In genomic region chr4:132274156-132274862, GRCm38 (mm10) we compare ENCODE assay signal across 7 mouse cellular contexts. TPM values are rescaled to one million over a fixed set of nuclear protein-coding genes. Genes with fewer than 3 reads are reported as not detected.
A peak's percentile ranks its signal among the peaks of the same experiment; 100 is the strongest.
DNase-seq lines count a peak whose midpoint lies in the region; ATAC-seq lines count a peak whose summit lies in the region.

Gene Taf12 (plus strand): TSS chr4:132274375.

- ATAC-seq in limb, embryonic 11.5 days (ENCODE audit: insufficient number of reproducible peaks, low FRiP score, low TSS enrichment, low read depth) = peak; percentile 74
- ATAC-seq in midbrain, embryonic 14.5 days (ENCODE audit: low FRiP score, low TSS enrichment) = peak; percentile 95

- H3K9ac ChIP-seq in limb, embryonic 11.5 days (ENCODE audit: low read length) = peak within 1 kb of the TSS; percentile 79
- peak within 1 kb of the TSS; percentile 69 for H3K9ac ChIP-seq in midbrain, embryonic 14.5 days (replicated peaks; ENCODE audit: low read length)

- H3K4me2 ChIP-seq in limb, embryonic 11.5 days (ENCODE audit: low read depth, severe bottlenecking) = peak within 1 kb of the TSS; percentile 74
- H3K4me2 ChIP-seq in midbrain, embryonic 14.5 days (ENCODE audit: low read length) = peak within 1 kb of the TSS; percentile 93

- DNase-seq in adrenal gland, postnatal 10 days = peak; percentile 94
- peak; percentile 97 for DNase-seq in embryonic facial prominence, embryonic 10.5 days (ENCODE audit: low spot score)
- DNase-seq in heart, adult 11 months = peak; percentile 100
- DNase-seq in kidney, adult 18-20 months = peak; percentile 92
- peak; percentile 97 for DNase-seq in limb, embryonic 11.5 days (ENCODE audit: low spot score)
- DNase-seq in midbrain, embryonic 14.5 days = peak; percentile 97
- peak; percentile 88 to 89 for DNase-seq in spleen, adult 18-20 months

- H3K9me3 ChIP-seq in embryonic facial prominence, embryonic 10.5 days = no peaks in the 10 kb centered on the region
- H3K9me3 ChIP-seq in limb, embryonic 11.5 days (ENCODE audit: control insufficient read depth, low read length) = no peaks in the 10 kb centered on the region
- no peaks in the 10 kb centered on the region for H3K9me3 ChIP-seq in midbrain, embryonic 14.5 days (ENCODE audit: control insufficient read depth, low read length)

- peak within 1 kb of the TSS; percentile 85 for H3K4me3 ChIP-seq in embryonic facial prominence, embryonic 10.5 days
- H3K4me3 ChIP-seq in limb, embryonic 11.5 days (ENCODE audit: low read depth, low read length) = peak within 1 kb of the TSS; percentile 72
- peak within 1 kb of the TSS; percentile 58 for H3K4me3 ChIP-seq in midbrain, embryonic 14.5 days (replicated peaks; ENCODE audit: low read depth, low read length)

- H3K27ac ChIP-seq in embryonic facial prominence, embryonic 10.5 days (replicated peaks) = peak within 1 kb of the TSS; percentile 88
- H3K27ac ChIP-seq in limb, embryonic 11.5 days (replicated peaks; ENCODE audit: low read depth, low read length) = peak within 1 kb of the TSS; percentile 43; the same call in 1 of the 2 replicates
- H3K27ac ChIP-seq in midbrain, embryonic 14.5 days (replicated peaks; ENCODE audit: low read depth, low read length) = peak within 1 kb of the TSS; percentile 88

- H3K36me3 ChIP-seq in embryonic facial prominence, embryonic 10.5 days (replicated peaks) = peaks cover 6% of the 10 kb centered on the region; the same call in 1 of the 2 replicates
- peaks cover 2% of the 10 kb centered on the region; the same call in 1 of the 2 replicates for H3K36me3 ChIP-seq in limb, embryonic 11.5 days (ENCODE audit: control insufficient read depth, insufficient read depth, low read length)
- H3K36me3 ChIP-seq in midbrain, embryonic 14.5 days (ENCODE audit: control insufficient read depth, insufficient read depth, low read length) = no peaks in the 10 kb centered on the region

- WGBS in embryonic facial prominence, embryonic 10.5 days = under 1% methylated on average over 48 of the region's 48 CpGs
- under 1% methylated on average over 48 of the region's 48 CpGs for WGBS in limb, embryonic 11.5 days
- WGBS in midbrain, embryonic 14.5 days = under 1% methylated on average over 48 of the region's 48 CpGs

- H3K27me3 ChIP-seq in embryonic facial prominence, embryonic 10.5 days (replicated peaks; ENCODE audit: low read depth, poor library complexity, severe bottlenecking) = no peaks in the 10 kb centered on the region
- H3K27me3 ChIP-seq in limb, embryonic 11.5 days (ENCODE audit: control insufficient read depth, insufficient read depth, low read length) = no peaks in the 10 kb centered on the region
- no peaks in the 10 kb centered on the region for H3K27me3 ChIP-seq in midbrain, embryonic 14.5 days (ENCODE audit: control insufficient read depth, insufficient read depth, low read length)

- peaks cover 28% of the 10 kb centered on the region for H3K4me1 ChIP-seq in embryonic facial prominence, embryonic 10.5 days
- H3K4me1 ChIP-seq in limb, embryonic 11.5 days (ENCODE audit: control insufficient read depth, insufficient read depth, low read length) = no peaks in the 10 kb centered on the region
- H3K4me1 ChIP-seq in midbrain, embryonic 14.5 days (ENCODE audit: control insufficient read depth, insufficient read depth, low read length) = peaks cover 14% of the 10 kb centered on the region

RNA-seq across cellular contexts. Expression of gene Taf12, which starts in this region (rescaled TPM):
- 10 to 100 TPM; 21.8 to 24.7 TPM for total RNA-seq in adrenal gland, postnatal 10 days (2021)
- polyA plus RNA-seq in embryonic facial prominence, embryonic 10.5 days (2016; fragmentation: Nextera tagmentation; extraction: Ambion mirVana) = 58.8 and 59.3 TPM in 2 replicates
- polyA plus RNA-seq in limb, embryonic 11.5 days (2014; fragmentation: Nextera tagmentation; extraction: Ambion mirVana) = 64.4 and 66.7 TPM in 2 replicates
- 45.7 and 50.6 TPM in 2 replicates for polyA plus RNA-seq in midbrain, embryonic 14.5 days (2014; fragmentation: Nextera tagmentation; extraction: Ambion mirVana)

Comparison
In these comparisons a context has a peak if more than half of its experiments do, and no peak if none do; other contexts are left out.
1. Peak in every context shown above with its lines: DNase-seq, ATAC-seq, H3K4me3 ChIP-seq and H3K27ac ChIP-seq.